Mouse (Mus musculus) inflammation-experienced regulatory T-cells, adult 6 months (primary cell): ENCODE results near the gene Git1. TPM values are rescaled to one million over a fixed set of nuclear protein-coding genes. Genes with fewer than 3 reads are reported as not detected.

ENCODE experiments used
- ATAC-seq: one replicate; pipeline ENCODE4 v1.8.0; 2017
- polyA plus RNA-seq, 3 experiments: library from polyadenylated mRNA; unstranded; fragments of 100-300 nt; shearing (Covaris generic); gene quantifications; one replicate each; pipeline ENCODE4 v1.2.1; 2017

The Git1 gene
- polyA plus RNA-seq: 10 to 100 TPM in 2 of 3 experiments, 1 to 10 TPM in 1; 9.4 to 13.7 (median 11.0) TPM

GRCm38 (mm10) chr11:77493512-77494343 lies at the start of gene Git1:
Git1 (plus strand) TSS chr11:77493562.
- no peak for ATAC-seq

GRCm38 (mm10) chr11:77444939-77445338 lies 48.4 kb upstream of the Git1 start:
- ATAC-seq: no peak

- ATAC-seq: peak; percentile 91
Observed at GRCm38 (mm10) chr11:77446628-77447041, 46.7 kb upstream of the Git1 start.

- ATAC-seq: no peak
Observed at GRCm38 (mm10) chr11:77449224-77449623, 44.1 kb upstream of the Git1 start.

- no peak for ATAC-seq
Observed at GRCm38 (mm10) chr11:77451670-77452069, 41.7 kb upstream of the Git1 start.

GRCm38 (mm10) chr11:77453388-77453787 lies 40.0 kb upstream of the Git1 start:
- no peak for ATAC-seq

- ATAC-seq: no peak
Observed at GRCm38 (mm10) chr11:77455770-77456510, 37.4 kb upstream of the Git1 start.

- no peak for ATAC-seq
Observed at GRCm38 (mm10) chr11:77456866-77457265, 36.5 kb upstream of the Git1 start.

- ATAC-seq: no peak
Observed at GRCm38 (mm10) chr11:77461856-77462255, 31.5 kb upstream of the Git1 start.

GRCm38 (mm10) chr11:77462283-77463100 lies 30.9 kb upstream of the Git1 start, which contains the start of gene Coro6:
Coro6 (plus strand) TSS chr11:77462411.
- no peak for ATAC-seq

GRCm38 (mm10) chr11:77463101-77463445 lies 30.3 kb upstream of the Git1 start:
- no peak for ATAC-seq

- no peak for ATAC-seq
Observed at GRCm38 (mm10) chr11:77463786-77464185, 29.6 kb upstream of the Git1 start.

GRCm38 (mm10) chr11:77464684-77465083 lies 28.7 kb upstream of the Git1 start:
- ATAC-seq: no peak

- ATAC-seq: no peak
Observed at GRCm38 (mm10) chr11:77465111-77465510, 28.3 kb upstream of the Git1 start.

GRCm38 (mm10) chr11:77466544-77466943 lies 26.8 kb upstream of the Git1 start:
- no peak for ATAC-seq

- peak; percentile 89 for ATAC-seq
Observed at GRCm38 (mm10) chr11:77467157-77467556, 26.2 kb upstream of the Git1 start.

GRCm38 (mm10) chr11:77467784-77468183 lies 25.6 kb upstream of the Git1 start:
- ATAC-seq: peak; percentile 81

GRCm38 (mm10) chr11:77468397-77468796 lies 25.0 kb upstream of the Git1 start:
- no peak for ATAC-seq

GRCm38 (mm10) chr11:77471407-77471806 lies 22.0 kb upstream of the Git1 start:
- no peak for ATAC-seq

- no peak for ATAC-seq
Observed at GRCm38 (mm10) chr11:77472775-77473174, 20.6 kb upstream of the Git1 start.

- ATAC-seq: no peak
Observed at GRCm38 (mm10) chr11:77476216-77476615, 17.1 kb upstream of the Git1 start.

- ATAC-seq: no peak
Observed at GRCm38 (mm10) chr11:77476895-77477294, 16.5 kb upstream of the Git1 start.

GRCm38 (mm10) chr11:77483043-77483442 lies 10.3 kb upstream of the Git1 start:
- no peak for ATAC-seq
